Mouse (Mus musculus) limb, embryonic 13.5 days (tissue): Measurements from ENCODE around the gene Zc3hav1l. TPM values are rescaled to one million over a fixed set of nuclear protein-coding genes. Genes with fewer than 3 reads are reported as not detected.

Experiments used
- ATAC-seq: fragments of 200-750 bp; cut with Nextera tagmentation; 2 replicates; pipeline ENCODE4 v1.8.0; 2017; ENCODE audit warnings: low read depth, moderate number of reproducible peaks, moderate TSS enrichment; ENCODE audit not compliant: low FRiP score
- H3K27ac ChIP-seq: fragments of 300-500 bp; sonication (generic); 2 replicates; pipeline ENCODE4 v1.5.1; 2015; ENCODE audit warnings: inconsistent platforms, mild to moderate bottlenecking, moderate library complexity
- H3K27me3 ChIP-seq: fragments of 300-500 bp; sonication (generic); 2 replicates; pipeline ENCODE4 v1.6.1; 2015; ENCODE audit warnings: mild to moderate bottlenecking, inconsistent platforms
- H3K36me3 ChIP-seq: fragments of 300-500 bp; sonication (generic); 2 replicates; pipeline ENCODE4 v1.6.1; 2015; ENCODE audit warnings: inconsistent platforms, mild to moderate bottlenecking, moderate library complexity
- H3K4me1 ChIP-seq: fragments of 300-500 bp; sonication (generic); 2 replicates; pipeline ENCODE4 v1.6.1; 2015; ENCODE audit warnings: inconsistent platforms
- H3K4me2 ChIP-seq: fragments of 300-500 bp; sonication (generic); replicated peaks from 2 replicates; pipeline ENCODE4 v1.6.1; 2015; ENCODE audit warnings: inconsistent platforms, mild to moderate bottlenecking, moderate library complexity
- H3K4me3 ChIP-seq: fragments of 300-500 bp; sonication (generic); 2 replicates; pipeline ENCODE4 v1.5.1; 2015; ENCODE audit warnings: moderate library complexity, mild to moderate bottlenecking, inconsistent platforms
- H3K9ac ChIP-seq: fragments of 300-500 bp; sonication (generic); 2 replicates; pipeline ENCODE4 v1.6.1; 2015; ENCODE audit warnings: mild to moderate bottlenecking, inconsistent platforms
- H3K9me3 ChIP-seq: fragments of 300-500 bp; sonication (generic); 2 replicates; pipeline ENCODE4 v1.6.1; 2016; ENCODE audit warnings: inconsistent platforms
- WGBS: fragments of 180-500 bp; shearing (Covaris S2); methylation state at CpG from one replicate; pipeline ENCODE4 v1.1.7; 2015; 5-methylcytosine and 5-hydroxymethylcytosine counted together
- polyA plus RNA-seq: library from polyadenylated mRNA; unstranded; fragments of >200 nt; fragmentation: Nextera tagmentation; extraction: Ambion mirVana; gene quantifications from 2 replicates; pipeline ENCODE4 v1.2.1, GENCODE M21; 2015

Gene Zc3hav1l
- polyA plus RNA-seq, 1 experiment from 2014 or later = 15.0 TPM

DNA sequence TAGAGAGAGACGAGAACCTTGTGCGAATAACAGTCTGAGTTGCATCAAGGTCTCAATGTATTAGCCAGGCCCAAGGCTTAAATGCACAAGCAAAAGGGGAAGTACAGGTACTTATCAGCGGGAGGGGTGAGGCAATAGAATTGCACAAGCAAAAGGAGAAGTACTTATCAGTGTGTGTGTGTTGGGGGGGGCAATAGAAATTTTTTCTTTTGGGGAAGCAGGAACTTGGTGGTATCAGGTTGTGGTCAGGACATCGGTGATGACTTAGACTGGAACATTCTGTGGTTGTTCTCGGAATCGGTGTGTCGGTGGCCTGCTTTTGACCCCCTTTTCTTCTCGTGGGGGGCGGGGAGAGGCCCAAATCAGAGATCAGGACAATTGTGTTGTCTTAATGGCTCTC lies 21.6 kb upstream of the Zc3hav1l start:
- Histone ChIP-seq H3K27ac (no peak overlapping the region), H3K9me3 (no peaks in the 10 kb centered on the region), H3K9ac (no peak overlapping the region), H3K36me3 (no peaks in the 10 kb centered on the region), H3K4me3 (no peak overlapping the region), H3K4me1 (no peaks in the 10 kb centered on the region), H3K4me2 (no peak overlapping the region), H3K27me3 (no peaks in the 10 kb centered on the region)
- ATAC-seq = no peak
- WGBS = 89% methylated on average over 9 of the region's 9 CpGs

DNA sequence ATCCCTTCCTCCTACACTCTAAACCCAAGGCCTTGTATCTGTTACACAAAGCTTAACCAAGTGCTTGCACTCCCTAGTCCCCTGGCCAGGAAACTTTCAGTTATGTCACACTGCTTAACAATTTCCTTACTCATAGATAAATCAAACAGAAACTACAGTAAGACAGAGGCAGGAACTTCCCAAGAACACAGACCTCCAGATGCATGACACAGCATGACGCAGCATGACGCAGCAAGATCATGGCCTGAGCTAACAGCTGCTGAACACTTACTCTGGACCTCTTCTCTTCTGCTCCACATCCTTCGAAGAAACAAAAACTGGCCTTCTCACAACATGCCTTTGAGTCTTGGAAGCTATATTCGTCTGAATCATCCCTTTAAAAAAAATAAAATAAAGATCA lies 17.0 kb upstream of the Zc3hav1l start:
- H3K4me2 ChIP-seq = no peak overlapping the region
- no peak overlapping the region for H3K9ac ChIP-seq

DNA sequence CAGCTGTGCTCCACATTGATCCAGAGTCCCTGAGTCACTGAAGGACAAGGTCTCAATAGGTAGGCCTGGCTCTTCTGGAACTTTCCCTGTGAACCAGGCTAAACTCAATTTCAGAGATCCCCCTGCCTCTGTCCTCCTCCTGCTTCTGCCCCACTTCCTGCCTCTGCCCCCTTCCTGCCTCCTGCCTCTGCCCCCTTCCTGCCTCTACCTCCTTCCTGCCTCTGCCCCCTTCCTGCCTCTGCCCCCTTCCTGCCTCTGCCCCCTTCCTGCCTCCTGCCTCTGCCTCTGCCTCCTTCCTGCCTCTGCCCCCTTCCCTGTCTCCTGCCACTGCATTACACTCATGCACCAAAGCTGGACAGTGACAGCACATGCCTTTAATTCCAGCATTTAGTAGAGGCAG lies 10.7 kb upstream of the Zc3hav1l start:
- no peak overlapping the region for H3K9ac ChIP-seq
- H3K4me2 ChIP-seq = no peak overlapping the region
- no peak overlapping the region for H3K27ac ChIP-seq
- no peaks in the 10 kb centered on the region for H3K27me3 ChIP-seq
- no peak overlapping the region for H3K4me3 ChIP-seq
- H3K4me1 ChIP-seq = no peaks in the 10 kb centered on the region
- H3K9me3 ChIP-seq = peaks cover 2% of the 10 kb centered on the region
- no peaks in the 10 kb centered on the region for H3K36me3 ChIP-seq
- ATAC-seq = no peak

More for the DNA sequence above, 17.0 kb upstream of the Zc3hav1l start:
- H3K27me3 ChIP-seq = no peaks in the 10 kb centered on the region
- H3K36me3 ChIP-seq = no peaks in the 10 kb centered on the region
- no peaks in the 10 kb centered on the region for H3K4me1 ChIP-seq
- H3K9me3 ChIP-seq = no peaks in the 10 kb centered on the region
- WGBS = 84% methylated on average over 4 of the region's 4 CpGs
- no peak overlapping the region for H3K4me3 ChIP-seq
- H3K27ac ChIP-seq = no peak overlapping the region
- ATAC-seq = no peak

DNA sequence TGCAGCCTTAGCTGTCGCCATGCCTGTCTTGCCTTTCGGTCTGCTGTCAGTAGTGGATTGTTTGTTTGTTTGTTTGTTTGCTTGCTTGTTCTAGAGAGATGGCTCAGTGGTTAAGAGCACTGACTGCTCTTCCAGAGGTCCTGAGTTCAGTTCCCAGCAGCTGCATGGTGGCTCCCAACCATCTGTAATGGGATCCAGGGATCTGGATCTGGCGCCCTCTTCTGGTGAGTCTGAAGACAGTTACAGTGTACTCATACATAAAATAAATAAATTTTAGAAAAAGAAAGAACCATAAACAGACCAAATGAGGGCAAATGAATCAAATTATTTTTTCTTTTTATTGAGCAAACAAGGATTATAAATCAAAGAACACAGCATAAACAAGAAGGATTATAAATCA lies 5.9 kb upstream of the Zc3hav1l start:
- no peak overlapping the region for H3K4me3 ChIP-seq
- H3K27ac ChIP-seq = no peak overlapping the region
- H3K4me2 ChIP-seq = no peak overlapping the region
- 67% methylated on average over 3 of the region's 3 CpGs for WGBS
- no peak overlapping the region for H3K9ac ChIP-seq
- peaks cover 12% of the 10 kb centered on the region for H3K9me3 ChIP-seq
- no peak for ATAC-seq
- no peaks in the 10 kb centered on the region for H3K4me1 ChIP-seq
- no peaks in the 10 kb centered on the region for H3K27me3 ChIP-seq
- no peaks in the 10 kb centered on the region for H3K36me3 ChIP-seq

DNA sequence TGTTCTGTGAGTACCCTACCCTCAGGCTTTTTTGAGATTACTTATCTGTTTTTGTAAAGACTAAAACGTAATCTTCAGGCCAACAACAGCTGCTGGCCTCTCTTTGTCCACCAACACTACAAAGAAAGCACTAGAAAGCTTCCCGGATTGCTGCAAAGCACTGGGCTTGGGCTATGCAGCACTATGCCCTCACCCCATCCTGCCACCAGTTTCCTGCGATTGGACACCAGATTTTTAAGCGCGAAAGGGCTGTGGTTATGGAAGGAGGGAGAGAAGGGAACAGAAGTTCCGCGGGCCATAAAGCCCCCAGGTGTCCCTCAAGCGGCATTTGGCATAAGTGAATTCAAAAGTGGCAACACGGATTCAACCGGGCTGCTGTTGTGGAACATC lies 818 bp downstream of the Zc3hav1l start:
- Histone ChIP-seq H3K27ac (peak overlapping the region; percentile 97), H3K36me3 (peaks cover 36% of the 10 kb centered on the region), H3K27me3 (no peaks in the 10 kb centered on the region), H3K4me2 (peak overlapping the region; percentile 73), H3K4me1 (peaks cover 14% of the 10 kb centered on the region), H3K4me3 (peak overlapping the region; percentile 83), H3K9me3 (no peaks in the 10 kb centered on the region), H3K9ac (peak overlapping the region; percentile 99)
- ATAC-seq = peak; percentile 38; the same call in 1 of the 2 replicates
- WGBS = under 1% methylated on average over 10 of the region's 10 CpGs

DNA sequence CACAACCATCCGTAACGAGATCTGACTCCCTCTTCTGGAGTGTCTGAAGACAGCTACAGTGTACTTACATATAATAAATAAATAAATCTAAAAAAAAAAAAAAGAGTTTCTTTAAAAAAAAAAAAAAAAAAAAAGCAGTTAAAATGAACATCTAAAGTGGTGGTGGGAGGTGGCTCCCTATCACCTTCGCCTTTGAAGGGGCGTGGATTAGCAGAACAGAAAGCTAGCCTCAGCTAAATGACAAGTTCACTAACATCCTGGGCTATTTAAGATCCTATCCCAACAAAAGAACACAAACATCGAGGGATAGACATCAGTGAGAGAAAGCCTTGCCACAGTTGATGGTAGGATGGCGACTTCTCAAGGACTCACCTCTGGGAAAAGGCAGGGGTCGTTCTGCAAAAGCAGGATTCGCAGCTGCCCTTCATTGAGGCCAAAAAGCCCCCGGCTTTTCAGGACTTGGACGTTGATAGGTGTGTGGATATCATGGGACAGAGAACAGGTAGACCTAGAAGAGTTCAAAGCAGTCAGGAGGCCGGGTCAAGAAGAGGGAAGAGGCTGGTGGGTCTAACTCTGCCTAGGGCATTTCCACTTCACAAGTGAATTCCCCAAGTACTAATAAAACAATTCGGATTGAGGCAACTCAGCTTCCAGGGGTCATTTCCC lies 1.3 kb downstream of the Zc3hav1l start:
- H3K4me1 ChIP-seq = peaks cover 14% of the 10 kb centered on the region
- peaks cover 41% of the 10 kb centered on the region for H3K36me3 ChIP-seq
- peak overlapping the region; percentile 97 for H3K27ac ChIP-seq
- H3K9ac ChIP-seq = peak overlapping the region; percentile 99
- no peaks in the 10 kb centered on the region for H3K27me3 ChIP-seq
- H3K4me3 ChIP-seq = peak overlapping the region; percentile 83
- peak overlapping the region; percentile 73 for H3K4me2 ChIP-seq
- 40% methylated on average over 12 of the region's 12 CpGs for WGBS
- H3K9me3 ChIP-seq = no peaks in the 10 kb centered on the region
- no peak for ATAC-seq

DNA sequence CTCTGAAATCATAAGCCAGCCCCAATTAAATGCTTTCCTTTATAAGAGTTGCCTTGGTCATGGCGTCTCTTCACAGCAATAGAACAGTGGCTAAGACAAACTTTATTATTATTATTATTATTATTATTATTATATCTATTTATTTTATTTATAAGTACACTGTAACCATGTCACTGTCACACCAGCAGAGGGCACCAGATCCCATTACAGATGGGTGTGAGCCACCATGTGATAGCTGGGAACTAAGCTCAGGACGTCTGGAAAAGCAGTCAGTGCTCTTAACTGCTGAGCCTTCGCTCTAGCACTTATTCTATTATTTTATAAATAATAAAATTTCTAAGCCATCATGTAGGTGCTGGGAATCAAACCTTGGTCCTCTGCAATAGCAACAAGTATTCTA lies 5.4 kb downstream of the Zc3hav1l start:
- Histone ChIP-seq H3K27ac (no peak overlapping the region), H3K4me2 (no peak overlapping the region)

DNA sequence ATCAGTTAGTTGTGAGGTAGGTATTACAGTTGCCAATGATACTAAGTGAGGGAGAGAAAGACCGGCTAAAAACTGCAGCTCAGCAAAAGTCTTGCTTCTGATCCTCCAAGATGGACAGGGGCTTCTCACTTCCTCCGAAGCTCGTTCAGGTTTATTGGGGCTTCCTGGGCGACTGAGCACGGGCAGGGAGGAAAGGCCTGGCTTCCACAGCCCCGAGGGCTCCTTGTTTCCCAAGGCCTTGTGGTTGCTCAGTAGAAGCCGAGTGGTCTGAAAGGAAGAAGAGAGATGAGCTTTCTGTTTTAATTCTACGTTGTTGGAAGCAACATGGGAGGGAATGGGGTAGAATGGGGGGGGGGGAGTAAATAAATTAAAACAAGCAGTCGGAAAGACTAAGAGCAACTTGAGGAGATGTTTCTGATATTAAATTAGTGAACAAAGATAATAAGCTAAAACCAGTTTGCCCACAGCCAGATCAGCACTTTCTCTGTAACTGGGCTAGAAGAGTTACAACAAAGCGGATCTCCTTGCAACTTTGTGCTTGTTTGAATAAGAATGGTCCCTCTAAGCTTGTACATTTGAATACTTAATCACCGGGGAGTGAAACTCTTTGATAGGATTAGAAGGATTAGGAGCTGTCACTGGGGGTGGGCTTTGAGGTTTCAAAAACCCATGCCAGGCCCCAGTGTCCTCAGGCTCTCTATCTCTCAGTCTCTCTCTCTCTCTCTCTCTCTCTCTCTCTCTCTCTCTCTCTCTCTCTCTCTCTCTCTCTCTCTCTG lies 6.0 kb downstream of the Zc3hav1l start:
- Histone ChIP-seq H3K9me3 (no peaks in the 10 kb centered on the region), H3K4me1 (peaks cover 5% of the 10 kb centered on the region), H3K4me2 (no peak overlapping the region), H3K4me3 (no peak overlapping the region), H3K27ac (no peak overlapping the region), H3K9ac (no peak overlapping the region), H3K36me3 (peaks cover 87% of the 10 kb centered on the region), H3K27me3 (no peaks in the 10 kb centered on the region)
- no peak for ATAC-seq
- 58% methylated on average over 11 of the region's 11 CpGs for WGBS

More for the DNA sequence above, 5.4 kb downstream of the Zc3hav1l start:
- Histone ChIP-seq H3K27me3 (no peaks in the 10 kb centered on the region), H3K36me3 (peaks cover 81% of the 10 kb centered on the region), H3K9me3 (no peaks in the 10 kb centered on the region), H3K4me1 (peaks cover 7% of the 10 kb centered on the region), H3K4me3 (no peak overlapping the region), H3K9ac (no peak overlapping the region)
- ATAC-seq = no peak
- WGBS = 73% methylated on average over 3 of the region's 3 CpGs

DNA sequence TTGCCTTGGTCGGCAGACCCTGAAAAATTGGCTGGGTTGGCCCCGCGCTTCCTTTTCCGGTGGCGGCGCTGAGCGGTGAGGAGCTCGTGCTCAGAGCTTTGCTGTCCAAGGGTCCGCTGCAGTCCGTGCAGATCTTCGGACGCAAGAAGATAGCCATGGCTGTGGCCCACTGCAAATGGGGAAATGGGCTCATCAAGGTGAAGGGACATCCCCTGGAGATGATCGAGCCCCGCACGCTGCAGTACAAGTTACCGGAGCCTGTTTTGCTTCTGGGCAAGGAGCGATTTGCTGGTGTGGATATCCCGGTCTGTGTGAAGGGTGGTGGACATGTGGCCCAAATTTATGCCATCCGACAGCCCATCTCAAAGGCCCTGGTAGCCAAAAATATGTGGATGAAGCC lies 14.6 kb downstream of the Zc3hav1l start:
- H3K9me3 ChIP-seq = peaks cover 22% of the 10 kb centered on the region
- ATAC-seq = no peak
- no peak overlapping the region for H3K27ac ChIP-seq
- no peak overlapping the region for H3K9ac ChIP-seq
- no peak overlapping the region for H3K4me3 ChIP-seq
- H3K27me3 ChIP-seq = no peaks in the 10 kb centered on the region
- H3K4me2 ChIP-seq = no peak overlapping the region
- WGBS = 96% methylated on average over 19 of the region's 19 CpGs
- H3K4me1 ChIP-seq = no peaks in the 10 kb centered on the region
- H3K36me3 ChIP-seq = peaks cover 59% of the 10 kb centered on the region

DNA sequence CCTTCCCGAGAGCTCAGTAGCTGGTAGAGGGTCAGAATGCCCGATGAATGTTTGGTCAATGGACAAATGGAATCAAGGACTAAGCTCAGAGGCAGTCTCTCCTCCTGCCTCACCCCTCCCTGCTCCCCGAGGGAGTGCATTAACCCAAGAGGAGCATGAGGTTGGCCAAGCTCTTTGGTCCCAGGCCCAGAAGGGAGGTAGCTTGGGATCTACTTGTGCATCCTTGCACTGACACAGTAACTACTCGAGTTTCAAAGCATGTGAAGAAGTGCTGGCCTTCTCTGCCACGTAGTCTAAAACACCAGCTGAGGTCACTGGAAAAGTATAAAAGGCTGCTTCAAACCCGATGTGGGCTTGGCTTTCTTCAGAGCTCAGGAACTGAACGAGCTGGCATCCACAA lies 34.6 kb downstream of the Zc3hav1l start:
- no peak for ATAC-seq
- 73% methylated on average over 7 of the region's 7 CpGs for WGBS
- no peaks in the 10 kb centered on the region for H3K4me1 ChIP-seq

DNA sequence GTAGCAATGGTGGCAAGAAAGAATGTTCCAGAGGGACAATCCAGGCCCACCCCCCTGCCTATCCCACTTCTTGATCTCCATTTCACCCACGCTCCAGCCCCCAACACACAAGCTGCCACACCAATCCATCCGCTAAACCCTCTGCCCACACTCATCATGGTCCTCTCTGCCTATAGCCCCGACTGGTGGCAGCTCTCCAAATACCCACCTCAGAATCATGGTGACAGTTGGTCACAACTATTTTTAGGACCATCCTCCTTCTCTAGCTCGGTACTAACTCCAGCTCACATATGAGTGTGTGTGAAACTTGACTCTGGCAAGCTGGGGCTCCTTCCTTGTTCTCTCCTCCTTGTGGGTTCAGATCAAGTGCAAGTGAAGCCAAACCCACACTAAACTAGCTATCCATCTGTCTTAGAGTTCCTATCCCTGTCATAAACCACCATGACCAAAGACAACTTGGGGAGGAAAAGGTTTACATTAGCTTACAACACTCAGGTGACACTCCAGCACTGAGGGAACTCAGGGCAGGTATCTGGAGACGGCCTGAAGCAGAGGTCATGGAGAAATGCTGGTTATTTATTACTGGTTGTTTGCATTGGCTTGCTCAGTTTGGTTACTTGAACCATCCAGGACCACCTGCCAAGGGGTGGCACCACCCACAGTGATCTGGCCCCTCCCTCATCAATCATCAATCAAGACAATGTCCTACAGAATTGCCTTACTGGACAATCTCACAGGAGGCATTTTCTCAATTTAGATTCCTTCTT lies 35.5 kb downstream of the Zc3hav1l start:
- no peak for ATAC-seq
- Histone ChIP-seq H3K4me1 (no peaks in the 10 kb centered on the region), H3K27me3 (no peaks in the 10 kb centered on the region), H3K27ac (no peak overlapping the region), H3K36me3 (no peaks in the 10 kb centered on the region), H3K4me2 (no peak overlapping the region), H3K9me3 (no peaks in the 10 kb centered on the region), H3K9ac (no peak overlapping the region), H3K4me3 (no peak overlapping the region)
- WGBS = 70% methylated on average over 5 of the region's 5 CpGs

More for the DNA sequence above, 34.6 kb downstream of the Zc3hav1l start:
- Histone ChIP-seq H3K4me3 (no peak overlapping the region), H3K27ac (no peak overlapping the region), H3K9ac (no peak overlapping the region), H3K9me3 (no peaks in the 10 kb centered on the region), H3K4me2 (no peak overlapping the region), H3K36me3 (no peaks in the 10 kb centered on the region), H3K27me3 (no peaks in the 10 kb centered on the region)

DNA sequence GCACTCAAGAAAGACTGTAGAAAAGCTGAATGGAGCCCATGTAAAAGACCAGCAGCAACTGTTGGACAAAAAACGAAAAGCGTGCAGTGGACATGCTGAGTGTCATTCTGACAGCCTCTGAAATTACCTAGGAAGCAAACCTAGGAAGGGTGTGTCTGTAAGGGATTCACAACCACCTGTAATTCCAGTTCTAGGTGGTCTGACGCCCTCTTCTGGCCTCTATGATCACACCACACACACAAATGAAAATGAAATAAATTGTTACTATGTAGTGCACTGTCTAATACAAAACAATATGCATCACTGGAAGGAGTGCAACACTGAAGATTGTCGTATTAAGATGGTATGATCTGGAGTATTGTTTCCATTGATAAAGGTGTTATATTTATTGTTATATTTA lies 37.2 kb downstream of the Zc3hav1l start:
- no peaks in the 10 kb centered on the region for H3K36me3 ChIP-seq
- WGBS = 73% methylated on average over 4 of the region's 4 CpGs
- no peak overlapping the region for H3K4me2 ChIP-seq
- no peaks in the 10 kb centered on the region for H3K27me3 ChIP-seq
- no peak overlapping the region for H3K9ac ChIP-seq
- H3K27ac ChIP-seq = no peak overlapping the region
- no peaks in the 10 kb centered on the region for H3K9me3 ChIP-seq
- no peak overlapping the region for H3K4me3 ChIP-seq
- ATAC-seq = no peak
- no peaks in the 10 kb centered on the region for H3K4me1 ChIP-seq
